Mouse (Mus musculus): Measurements from ENCODE around the gene Mgst3. TPM values are rescaled to one million over a fixed set of nuclear protein-coding genes. Genes with fewer than 3 reads are reported as not detected.

Gene Mgst3
- polyA plus RNA-seq (2015; fragmentation: Nextera tagmentation; extraction: Ambion mirVana) = 102 and 104 TPM in 2 replicates

DNA sequence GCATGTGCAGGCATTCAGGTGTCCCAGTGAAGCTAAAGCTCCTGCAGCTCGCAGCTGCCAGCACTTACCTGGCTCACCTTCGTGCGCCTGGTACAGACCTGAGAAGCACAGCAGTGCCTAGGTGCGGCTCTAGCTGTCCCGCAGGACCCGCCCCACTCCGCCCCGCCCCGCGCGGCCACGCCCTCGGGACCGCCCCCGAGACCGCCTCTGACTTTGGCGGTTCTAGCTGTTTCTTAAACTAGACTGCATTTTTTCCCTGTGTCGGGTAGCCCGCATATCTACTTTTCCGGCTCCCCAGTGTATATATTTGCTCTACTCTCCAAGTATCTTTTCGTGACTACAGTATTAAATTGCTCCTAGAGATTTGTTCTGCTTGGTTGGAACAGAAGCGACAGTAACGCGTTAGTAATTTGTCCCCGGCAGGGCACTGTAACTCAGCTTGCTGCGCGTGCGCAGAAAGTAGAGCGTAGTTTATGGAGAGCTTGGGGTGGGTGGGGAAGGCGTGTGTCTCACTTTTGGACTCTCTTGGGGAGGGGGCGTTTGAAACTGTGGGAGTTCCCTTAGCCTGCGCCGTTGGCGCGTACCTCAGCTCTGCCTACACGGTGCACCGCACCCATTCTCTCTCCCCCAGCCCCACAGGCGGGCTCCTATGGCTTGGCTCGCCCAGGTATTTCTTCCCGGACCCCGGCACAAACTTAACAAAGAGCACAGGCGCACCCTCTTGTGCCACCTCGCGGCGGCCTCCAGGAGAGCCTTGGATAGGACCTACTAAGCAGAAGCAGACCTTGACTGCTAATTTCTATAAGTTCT, at the start of gene Mgst3:
TSS of gene Mgst3 (minus strand) at position 159 of the 810 bp plus-strand sequence.
- no peaks in the 10 kb centered on the region for H3K9me3 ChIP-seq (replicated peaks; ENCODE audit: low read length)
- TF ChIP-seq CTCF (IDR thresholded peaks at IDR 0.05; ENCODE audit: low read depth) = peak; percentile 73
- peaks cover 8% of the 10 kb centered on the region for H3K4me1 ChIP-seq (replicated peaks; ENCODE audit: insufficient read depth, low read length)
- peak within 1 kb of the TSS; percentile 93 for H3K4me2 ChIP-seq (ENCODE audit: low read length)
- H3K36me3 ChIP-seq (ENCODE audit: insufficient read depth, low read length) = no peaks in the 10 kb centered on the region
- peak within 1 kb of the TSS; percentile 87 for H3K27ac ChIP-seq
- H3K4me3 ChIP-seq (replicated peaks; ENCODE audit: low read depth, low read length) = peak within 1 kb of the TSS; percentile 72
- peak within 1 kb of the TSS; percentile 81 for H3K9ac ChIP-seq (ENCODE audit: low read depth, low read length)
- peak; percentile 98 for DNase-seq (ENCODE audit: low spot score)
- H3K27me3 ChIP-seq (ENCODE audit: insufficient read depth, low read length) = no peaks in the 10 kb centered on the region
- ATAC-seq (replicated peaks; ENCODE audit: low FRiP score, low read depth) = peak; percentile 97
- WGBS = under 1% methylated on average over 45 of the region's 45 CpGs

DNA sequence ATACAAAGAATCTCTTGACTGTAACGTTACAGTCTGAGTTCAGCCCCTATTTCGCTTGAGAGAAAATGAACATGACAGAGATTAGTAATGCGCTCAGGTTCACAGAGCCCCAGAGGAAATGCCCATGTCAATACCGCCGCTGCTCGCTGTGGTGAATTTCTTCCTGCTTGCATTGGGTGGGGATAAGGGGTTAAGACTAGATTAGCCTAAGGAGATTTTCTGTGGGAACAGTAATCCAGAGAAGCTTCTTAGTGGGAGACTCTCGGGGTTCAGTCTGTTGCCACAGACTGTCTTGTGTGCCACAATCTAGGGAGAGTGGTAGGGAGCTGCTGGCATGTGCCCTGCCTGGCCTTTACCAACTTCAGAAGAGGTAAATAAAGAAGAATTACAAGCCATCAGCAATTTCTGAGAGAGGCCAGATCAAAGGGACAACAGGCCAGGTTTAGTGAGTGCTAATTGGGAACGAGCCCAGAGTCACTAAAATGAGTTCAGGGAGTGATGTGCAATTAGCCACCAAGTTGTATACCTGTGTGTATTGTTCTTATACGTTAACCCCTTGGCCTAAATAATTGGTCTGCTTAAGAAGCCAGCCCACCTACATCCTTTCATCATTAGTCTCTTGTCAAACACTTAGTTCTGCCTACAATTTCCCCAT, 44.7 kb upstream of the Mgst3 start:
- Histone ChIP-seq H3K36me3 (ENCODE audit: insufficient read depth, low read length) (no peaks in the 10 kb centered on the region), H3K9me3 (replicated peaks; ENCODE audit: low read length) (no peaks in the 10 kb centered on the region), H3K27me3 (ENCODE audit: insufficient read depth, low read length) (no peaks in the 10 kb centered on the region), H3K9ac (ENCODE audit: low read depth, low read length) (no peak overlapping the region), H3K4me3 (replicated peaks; ENCODE audit: low read depth, low read length) (no peak overlapping the region), H3K27ac (no peak overlapping the region), H3K4me1 (replicated peaks; ENCODE audit: insufficient read depth, low read length) (no peaks in the 10 kb centered on the region), H3K4me2 (ENCODE audit: low read length) (no peak overlapping the region)
- 57% methylated on average over 9 of the region's 9 CpGs for WGBS
- no peak for ATAC-seq (replicated peaks; ENCODE audit: low FRiP score, low read depth)
- DNase-seq (ENCODE audit: low spot score) = no peak
- no peak for TF ChIP-seq CTCF (IDR thresholded peaks at IDR 0.05; ENCODE audit: low read depth)

- Histone ChIP-seq H3K4me3 (replicated peaks; ENCODE audit: low read depth, low read length) (no peak overlapping the region), H3K4me1 (replicated peaks; ENCODE audit: insufficient read depth, low read length) (no peaks in the 10 kb centered on the region), H3K4me2 (ENCODE audit: low read length) (no peak overlapping the region), H3K27me3 (ENCODE audit: insufficient read depth, low read length) (no peaks in the 10 kb centered on the region), H3K9ac (ENCODE audit: low read depth, low read length) (no peak overlapping the region), H3K27ac (no peak overlapping the region), H3K9me3 (replicated peaks; ENCODE audit: low read length) (no peaks in the 10 kb centered on the region), H3K36me3 (ENCODE audit: insufficient read depth, low read length) (no peaks in the 10 kb centered on the region)
- WGBS = 69% methylated on average over 7 of the region's 7 CpGs
- no peak for TF ChIP-seq CTCF (IDR thresholded peaks at IDR 0.05; ENCODE audit: low read depth)
- DNase-seq (ENCODE audit: low spot score) = no peak
- ATAC-seq (replicated peaks; ENCODE audit: low FRiP score, low read depth) = no peak
Measured at GRCm38 (mm10) chr1:167437091-167437490, 43.5 kb upstream of the Mgst3 start.

DNA sequence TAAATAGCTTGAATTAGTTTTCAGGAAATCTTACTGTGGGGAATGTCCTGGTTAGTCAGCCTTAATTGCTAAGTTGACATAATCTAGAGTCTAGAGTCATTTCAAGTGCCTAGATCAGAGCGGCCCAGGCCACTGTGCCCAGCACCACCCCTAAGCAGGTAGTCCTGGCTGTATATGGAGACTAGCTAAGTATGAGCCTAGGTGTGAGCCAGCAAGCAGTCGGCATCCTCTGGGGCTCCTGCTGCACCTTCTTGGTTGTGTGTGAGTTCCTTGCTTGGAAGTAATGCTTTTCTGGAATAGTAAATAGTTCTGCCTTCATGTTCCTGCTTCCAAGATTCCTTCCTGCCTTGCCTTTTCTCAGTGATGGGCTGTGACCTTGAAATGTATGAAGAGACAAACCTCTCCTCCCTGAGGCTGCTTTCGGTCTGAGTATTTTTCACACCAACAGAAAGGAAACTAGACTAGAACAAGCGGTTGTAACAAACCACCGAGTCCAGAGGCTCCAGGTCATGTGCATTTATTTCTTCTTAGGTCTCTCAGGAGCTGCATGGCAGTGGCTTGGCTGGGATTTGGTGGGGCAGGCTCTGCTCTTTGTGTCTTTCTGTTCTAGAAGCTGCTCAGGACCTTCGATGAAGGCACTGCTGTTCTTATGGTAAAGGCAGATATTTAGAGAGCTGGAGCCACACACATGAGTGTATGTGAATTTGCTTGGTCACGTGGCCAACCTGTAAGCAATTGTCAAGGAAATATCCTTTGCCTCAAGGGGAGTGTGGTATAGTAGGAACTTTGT, 42.7 kb upstream of the Mgst3 start:
- 82% methylated on average over 7 of the region's 7 CpGs for WGBS

GRCm38 (mm10) chr1:167434931-167435330, 41.3 kb upstream of the Mgst3 start:
- Histone ChIP-seq H3K9ac (ENCODE audit: low read depth, low read length) (no peak overlapping the region), H3K4me3 (replicated peaks; ENCODE audit: low read depth, low read length) (no peak overlapping the region), H3K36me3 (ENCODE audit: insufficient read depth, low read length) (no peaks in the 10 kb centered on the region), H3K27ac (no peak overlapping the region), H3K4me1 (replicated peaks; ENCODE audit: insufficient read depth, low read length) (no peaks in the 10 kb centered on the region), H3K4me2 (ENCODE audit: low read length) (no peak overlapping the region), H3K27me3 (ENCODE audit: insufficient read depth, low read length) (no peaks in the 10 kb centered on the region), H3K9me3 (replicated peaks; ENCODE audit: low read length) (no peaks in the 10 kb centered on the region)
- ATAC-seq (replicated peaks; ENCODE audit: low FRiP score, low read depth) (no peak), DNase-seq (ENCODE audit: low spot score) (no peak)
- no peak for TF ChIP-seq CTCF (IDR thresholded peaks at IDR 0.05; ENCODE audit: low read depth)
- WGBS = 87% methylated on average over 4 of the region's 4 CpGs

More for the DNA sequence above, 42.7 kb upstream of the Mgst3 start:
- no peak overlapping the region for H3K27ac ChIP-seq
- H3K4me1 ChIP-seq (replicated peaks; ENCODE audit: insufficient read depth, low read length) = no peaks in the 10 kb centered on the region
- no peaks in the 10 kb centered on the region for H3K36me3 ChIP-seq (ENCODE audit: insufficient read depth, low read length)
- H3K4me3 ChIP-seq (replicated peaks; ENCODE audit: low read depth, low read length) = no peak overlapping the region
- H3K27me3 ChIP-seq (ENCODE audit: insufficient read depth, low read length) = no peaks in the 10 kb centered on the region
- no peak for DNase-seq (ENCODE audit: low spot score)
- no peak overlapping the region for H3K9ac ChIP-seq (ENCODE audit: low read depth, low read length)
- no peak for ATAC-seq (replicated peaks; ENCODE audit: low FRiP score, low read depth)
- TF ChIP-seq CTCF (IDR thresholded peaks at IDR 0.05; ENCODE audit: low read depth) = no peak
- no peaks in the 10 kb centered on the region for H3K9me3 ChIP-seq (replicated peaks; ENCODE audit: low read length)
- H3K4me2 ChIP-seq (ENCODE audit: low read length) = no peak overlapping the region
